Mouse (Mus musculus): Measurements from ENCODE around the gene Hoxa1.

DNA sequence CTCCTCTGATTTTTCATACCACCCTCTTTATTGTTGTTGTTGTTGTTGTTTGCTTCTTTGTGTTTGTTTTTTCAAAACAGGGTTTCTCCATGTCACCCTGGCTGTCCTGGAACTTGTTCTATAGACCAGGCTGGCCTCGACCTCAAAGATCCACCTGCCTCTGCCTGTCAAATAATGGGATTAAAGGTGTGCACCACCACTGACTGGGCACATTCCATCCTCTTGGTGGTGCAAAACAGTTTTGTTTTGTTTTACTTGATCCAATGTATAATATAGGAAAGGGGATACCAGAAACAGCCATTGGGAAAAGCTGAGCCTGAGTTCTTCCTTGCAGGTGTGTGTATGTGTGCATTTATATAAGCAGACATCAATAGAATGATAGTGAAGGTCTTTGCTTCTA is 28.4 kb upstream of the Hoxa1 start:
- TF ChIP-seq GATA1 (IDR thresholded peaks at IDR 0.05; ENCODE audit: borderline replicate concordance, low read length): no peak
- no peak for TF ChIP-seq FLI1 (IDR thresholded peaks at IDR 0.05; ENCODE audit: low read length)
